Mouse (Mus musculus) liver, postnatal 0 days (tissue): ENCODE data around the gene Nr6a1.

Experiments
- CTCF ChIP-seq: sonication (generic); IDR thresholded peaks from 2 replicates; pipeline ENCODE4 v1.5.1; 2016; ENCODE audit warnings: antibody characterized with exemption, low read depth
- EP300 ChIP-seq: IDR thresholded peaks from 2 replicates; pipeline ENCODE4 v1.6.1; 2016; ENCODE audit warnings: antibody characterized with exemption, low read depth, mild to moderate bottlenecking

DNA sequence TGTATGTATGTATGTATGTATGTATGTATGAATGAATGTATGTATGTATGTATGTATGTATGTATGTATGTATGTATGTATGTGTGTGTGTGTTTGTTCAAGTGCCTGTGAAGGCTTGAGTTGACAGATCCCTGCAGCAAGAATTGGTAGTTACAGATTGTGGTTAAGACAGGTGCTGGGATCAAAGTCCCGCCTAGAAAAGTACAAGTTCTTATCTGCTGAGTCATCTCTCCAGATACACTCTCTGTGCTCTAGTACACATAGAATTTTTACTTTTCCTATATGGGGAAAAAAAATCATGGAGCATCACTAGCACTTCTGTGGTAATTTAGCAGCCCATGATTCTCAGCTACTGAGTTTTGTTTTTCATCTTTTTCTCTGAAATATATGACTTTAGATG is 75.7 kb downstream of the Nr6a1 start:
- TF ChIP-seq EP300 (no peak), CTCF (no peak)
